Mouse (Mus musculus) stomach, embryonic 16.5 days (tissue): Measurements from ENCODE around the gene Tfip11. TPM values are rescaled to one million over a fixed set of nuclear protein-coding genes. Genes with fewer than 3 reads are reported as not detected.

Source experiments
- ATAC-seq: fragments of 200-750 bp; cut with Nextera tagmentation; 2 replicates; pipeline ENCODE4 v1.8.0; 2017; ENCODE audit warnings: moderate number of reproducible peaks, moderate TSS enrichment; ENCODE audit not compliant: insufficient read depth, low FRiP score
- H3K27ac ChIP-seq: fragments of 300-500 bp; sonication (generic); 2 replicates; pipeline ENCODE4 v1.5.1; 2014; ENCODE audit warnings: low read length
- H3K27me3 ChIP-seq: fragments of 300-500 bp; sonication (generic); 2 replicates; pipeline ENCODE4 v1.6.1; 2014; ENCODE audit warnings: low read length, control low read depth, mixed read lengths; ENCODE audit not compliant: control insufficient read depth, insufficient read depth
- H3K36me3 ChIP-seq: fragments of 300-500 bp; sonication (generic); 2 replicates; pipeline ENCODE4 v1.6.1; 2014; ENCODE audit warnings: low read length; ENCODE audit not compliant: control insufficient read depth, insufficient read depth
- H3K4me1 ChIP-seq: fragments of 300-500 bp; sonication (generic); 2 replicates; pipeline ENCODE4 v1.6.1; 2014; ENCODE audit warnings: low read length, control low read depth, mixed read lengths; ENCODE audit not compliant: control insufficient read depth, insufficient read depth
- H3K4me2 ChIP-seq: fragments of 300-500 bp; sonication (generic); 2 replicates; pipeline ENCODE4 v1.6.1; 2014; ENCODE audit warnings: low read depth, low read length, mixed read lengths
- H3K4me3 ChIP-seq: fragments of 300-500 bp; sonication (generic); replicated peaks from 2 replicates; pipeline ENCODE4 v1.5.1; 2014; ENCODE audit warnings: mild to moderate bottlenecking, low read length
- H3K9ac ChIP-seq: fragments of 300-500 bp; sonication (generic); 2 replicates; pipeline ENCODE4 v1.6.1; 2014; ENCODE audit warnings: low read length
- H3K9me3 ChIP-seq: fragments of 300-500 bp; sonication (generic); replicated peaks from 2 replicates; pipeline ENCODE4 v1.6.1; 2016; ENCODE audit warnings: low read length, control low read depth; ENCODE audit not compliant: control insufficient read depth
- WGBS: fragments of 180-500 bp; shearing (Covaris S2); extraction: QIAGEN DNeasy Blood & Tissue Kit; methylation state at CpG from one replicate; pipeline ENCODE4 v1.1.7; 2014; 5-methylcytosine and 5-hydroxymethylcytosine counted together
- polyA plus RNA-seq: library from polyadenylated mRNA; unstranded; fragments of >200 nt; fragmentation: Nextera tagmentation; extraction: Ambion mirVana; gene quantifications from 2 replicates; pipeline ENCODE4 v1.2.1, GENCODE M21; 2015

Tfip11 gene
- polyA plus RNA-seq, 1 experiment from 2014 or later = 27.6 TPM

- no peak for ATAC-seq
- H3K27me3 ChIP-seq = no peaks in the 10 kb centered on the region
- no peak overlapping the region for H3K27ac ChIP-seq
- no peaks in the 10 kb centered on the region for H3K4me1 ChIP-seq
- no peak overlapping the region for H3K4me3 ChIP-seq
- no peak overlapping the region for H3K4me2 ChIP-seq
- no peak overlapping the region for H3K9ac ChIP-seq
- 61% methylated on average over 10 of the region's 10 CpGs for WGBS
- H3K9me3 ChIP-seq = 0 out of 2 replicates have a peak, but pooled peaks cover 4% of the 10 kb centered on the region
- no peaks in the 10 kb centered on the region; the same call in 1 of the 2 replicates for H3K36me3 ChIP-seq
These were observed 38.1 kb downstream of the Tfip11 start for GRCm38 (mm10) chr5:112364184-112364797.

DNA sequence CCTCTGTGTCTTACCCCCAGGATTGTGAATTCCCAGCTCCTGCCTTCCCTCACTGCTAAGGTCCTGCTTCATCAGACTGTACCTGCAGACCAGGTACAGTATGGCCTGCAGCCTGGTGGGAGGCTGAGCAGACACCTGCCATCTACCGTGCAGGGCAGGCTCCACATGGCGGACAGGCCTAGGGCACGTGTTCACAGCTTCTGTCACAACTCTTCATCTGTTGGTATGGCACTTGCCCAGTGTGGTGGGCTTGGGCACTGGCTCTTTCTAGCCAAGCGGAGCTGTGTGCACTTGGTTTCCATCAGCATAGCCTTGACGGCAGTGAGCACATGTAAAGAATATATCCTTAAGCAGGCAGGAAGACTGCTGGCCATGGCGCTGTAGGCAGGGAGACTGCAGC, 40.7 kb downstream of the Tfip11 start:
- no peaks in the 10 kb centered on the region for H3K4me1 ChIP-seq
- no peak for ATAC-seq
- 92% methylated on average over 6 of the region's 6 CpGs for WGBS

DNA sequence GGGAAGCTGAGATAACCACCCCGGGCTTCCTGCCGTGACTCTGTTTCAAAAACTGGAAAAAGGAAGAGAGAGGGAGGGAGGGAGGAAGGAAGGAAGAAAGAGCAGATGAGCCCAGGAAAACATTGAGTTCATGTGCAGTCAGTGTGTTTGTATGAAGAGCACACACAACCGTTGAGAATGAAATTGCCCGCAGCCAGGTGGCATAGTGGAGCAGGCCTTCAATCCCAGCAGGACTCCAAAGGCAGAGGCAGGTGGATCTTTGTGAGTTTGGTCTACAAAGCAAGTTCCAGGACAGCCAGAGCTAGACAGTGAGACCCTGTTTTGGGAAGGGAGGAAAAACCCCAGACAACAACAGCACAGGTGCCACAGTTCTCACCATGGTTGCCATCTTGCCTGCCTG, 41.2 kb downstream of the Tfip11 start:
- Histone ChIP-seq H3K9me3 (no peaks in the 10 kb centered on the region), H3K9ac (no peak overlapping the region), H3K4me3 (no peak overlapping the region), H3K36me3 (peaks cover 8% of the 10 kb centered on the region; the same call in 1 of the 2 replicates), H3K4me1 (no peaks in the 10 kb centered on the region), H3K4me2 (no peak overlapping the region), H3K27ac (no peak overlapping the region), H3K27me3 (no peaks in the 10 kb centered on the region)
- WGBS = 95% methylated on average over 4 of the region's 4 CpGs
- no peak for ATAC-seq

More for the DNA sequence above, 40.7 kb downstream of the Tfip11 start:
- H3K4me3 ChIP-seq = no peak overlapping the region
- H3K9me3 ChIP-seq = 0 out of 2 replicates have a peak, but pooled peaks cover 4% of the 10 kb centered on the region
- H3K9ac ChIP-seq = no peak overlapping the region
- peaks cover 8% of the 10 kb centered on the region; the same call in 1 of the 2 replicates for H3K36me3 ChIP-seq
- H3K27me3 ChIP-seq = no peaks in the 10 kb centered on the region
- H3K4me2 ChIP-seq = no peak overlapping the region
- no peak overlapping the region for H3K27ac ChIP-seq

GRCm38 (mm10) chr5:112367929-112368328, 41.8 kb downstream of the Tfip11 start:
- no peak overlapping the region for H3K4me2 ChIP-seq
- no peaks in the 10 kb centered on the region for H3K27me3 ChIP-seq
- no peak for ATAC-seq
- H3K4me1 ChIP-seq = no peaks in the 10 kb centered on the region
- H3K36me3 ChIP-seq = peaks cover 8% of the 10 kb centered on the region; the same call in 1 of the 2 replicates
- H3K9me3 ChIP-seq = no peaks in the 10 kb centered on the region
- no peak overlapping the region for H3K27ac ChIP-seq
- H3K9ac ChIP-seq = no peak overlapping the region
- 90% methylated on average over 12 of the region's 12 CpGs for WGBS
- H3K4me3 ChIP-seq = no peak overlapping the region

GRCm38 (mm10) chr5:112368666-112369065, 42.5 kb downstream of the Tfip11 start:
- Histone ChIP-seq H3K4me2 (no peak overlapping the region), H3K9ac (no peak overlapping the region), H3K27ac (no peak overlapping the region), H3K9me3 (no peaks in the 10 kb centered on the region), H3K27me3 (no peaks in the 10 kb centered on the region), H3K4me1 (no peaks in the 10 kb centered on the region), H3K36me3 (peaks cover 8% of the 10 kb centered on the region; the same call in 1 of the 2 replicates), H3K4me3 (no peak overlapping the region)
- WGBS = 94% methylated on average over 10 of the region's 10 CpGs
- ATAC-seq = no peak

DNA sequence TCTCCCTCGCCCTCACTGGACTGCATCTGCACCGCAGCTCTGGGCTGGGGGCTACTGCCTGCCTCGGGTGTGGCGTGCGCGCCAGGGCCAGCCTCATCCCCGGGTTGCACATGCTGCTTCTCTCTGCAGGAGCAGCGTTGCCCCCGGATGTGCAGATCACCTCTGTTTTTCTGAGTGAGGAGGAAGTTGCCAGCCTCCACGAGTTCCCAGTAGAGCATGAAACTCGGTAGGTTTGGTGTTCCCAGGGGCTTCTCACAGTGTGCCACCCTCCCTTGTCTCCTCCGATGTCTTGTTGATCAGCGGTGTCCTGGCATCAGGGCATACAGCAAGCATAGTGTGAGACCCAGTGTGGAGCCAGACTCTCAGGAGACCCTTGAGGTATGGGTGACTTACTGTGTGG, 43.2 kb downstream of the Tfip11 start:
- H3K9me3 ChIP-seq = no peaks in the 10 kb centered on the region
- 89% methylated on average over 13 of the region's 13 CpGs for whole genome bisulfite sequencing
- peaks cover 8% of the 10 kb centered on the region; the same call in 1 of the 2 replicates for H3K36me3 ChIP-seq
- H3K4me1 ChIP-seq = no peaks in the 10 kb centered on the region
- no peak for ATAC-seq
- no peak overlapping the region for H3K4me3 ChIP-seq
- no peak overlapping the region for H3K27ac ChIP-seq
- no peak overlapping the region for H3K9ac ChIP-seq
- H3K27me3 ChIP-seq = no peaks in the 10 kb centered on the region
- H3K4me2 ChIP-seq = no peak overlapping the region

- no peaks in the 10 kb centered on the region for H3K4me1 ChIP-seq
- no peak overlapping the region for H3K4me2 ChIP-seq
- no peak for ATAC-seq
- H3K27me3 ChIP-seq = no peaks in the 10 kb centered on the region
- WGBS = 91% methylated on average over 12 of the region's 12 CpGs
- H3K27ac ChIP-seq = no peak overlapping the region
- no peaks in the 10 kb centered on the region for H3K9me3 ChIP-seq
- peaks cover 8% of the 10 kb centered on the region; the same call in 1 of the 2 replicates for H3K36me3 ChIP-seq
- no peak overlapping the region for H3K4me3 ChIP-seq
- no peak overlapping the region for H3K9ac ChIP-seq
These were observed 44.2 kb downstream of the Tfip11 start for GRCm38 (mm10) chr5:112370236-112370813.

DNA sequence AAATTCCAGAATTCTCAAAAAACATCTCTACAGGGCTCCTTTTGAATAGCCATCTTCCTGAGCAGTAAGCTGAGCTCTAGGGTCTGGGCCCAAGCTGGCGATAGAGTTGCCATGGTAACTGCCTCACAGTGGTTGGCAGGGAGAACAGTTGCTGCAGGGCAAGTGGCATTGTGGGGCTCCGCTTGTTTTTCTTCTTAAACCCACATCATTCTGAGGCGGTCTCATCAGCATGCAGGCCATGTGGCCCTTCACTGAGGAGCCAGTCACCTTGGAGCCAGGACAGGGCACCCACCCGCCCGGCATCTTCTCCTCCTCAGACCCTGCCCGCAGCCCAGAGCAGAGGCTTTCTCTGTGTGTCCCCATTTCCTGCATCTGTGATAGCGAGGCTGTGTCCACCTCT, 45.8 kb downstream of the Tfip11 start:
- no peak overlapping the region for H3K27ac ChIP-seq
- H3K9ac ChIP-seq = no peak overlapping the region
- 88% methylated on average over 7 of the region's 7 CpGs for WGBS
- H3K9me3 ChIP-seq = no peaks in the 10 kb centered on the region
- ATAC-seq = no peak
- H3K4me2 ChIP-seq = no peak overlapping the region
- peaks cover 8% of the 10 kb centered on the region; the same call in 1 of the 2 replicates for H3K36me3 ChIP-seq
- no peak overlapping the region for H3K4me3 ChIP-seq
- H3K27me3 ChIP-seq = no peaks in the 10 kb centered on the region
- no peaks in the 10 kb centered on the region for H3K4me1 ChIP-seq

DNA sequence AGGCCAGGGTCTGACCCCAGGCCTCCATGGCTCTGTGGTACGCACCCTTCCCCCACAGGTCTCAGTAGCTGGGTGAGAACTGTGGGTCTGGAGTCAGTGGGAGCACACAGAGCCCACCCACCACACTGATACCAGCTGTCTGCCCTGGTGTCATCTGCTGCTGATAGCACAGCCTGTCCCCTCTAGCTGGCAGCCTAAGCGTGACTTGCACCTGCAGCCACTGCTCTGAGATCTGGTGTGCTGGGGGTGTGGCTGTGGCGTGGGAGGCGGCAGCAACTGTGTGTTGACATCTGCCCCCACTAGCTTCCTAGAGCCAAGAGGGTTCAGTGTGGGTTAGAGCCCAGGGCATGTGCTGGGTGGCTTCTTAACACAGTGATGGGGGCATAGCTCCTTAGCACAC, 50.0 kb downstream of the Tfip11 start:
- no peak for ATAC-seq

More for the DNA sequence above, 50.0 kb downstream of the Tfip11 start:
- Histone ChIP-seq H3K36me3 (no peaks in the 10 kb centered on the region), H3K9me3 (no peaks in the 10 kb centered on the region), H3K4me1 (no peaks in the 10 kb centered on the region), H3K27ac (no peak overlapping the region), H3K9ac (no peak overlapping the region), H3K27me3 (no peaks in the 10 kb centered on the region), H3K4me3 (no peak overlapping the region), H3K4me2 (no peak overlapping the region)
- 87% methylated on average over 4 of the region's 4 CpGs for WGBS
